Mouse (Mus musculus): ENCODE results near the gene Olfr204. TPM values are rescaled to one million over a fixed set of nuclear protein-coding genes. Genes with fewer than 3 reads are reported as not detected.
"Not testable (repeated sequence)": the region's sequence is repeated elsewhere in the genome, so short reads cannot be mapped to it uniquely, and the experiment has no call there.

Gene Olfr204
- polyA plus RNA-seq, 1 experiment from 2014 or later: not detected

DNA sequence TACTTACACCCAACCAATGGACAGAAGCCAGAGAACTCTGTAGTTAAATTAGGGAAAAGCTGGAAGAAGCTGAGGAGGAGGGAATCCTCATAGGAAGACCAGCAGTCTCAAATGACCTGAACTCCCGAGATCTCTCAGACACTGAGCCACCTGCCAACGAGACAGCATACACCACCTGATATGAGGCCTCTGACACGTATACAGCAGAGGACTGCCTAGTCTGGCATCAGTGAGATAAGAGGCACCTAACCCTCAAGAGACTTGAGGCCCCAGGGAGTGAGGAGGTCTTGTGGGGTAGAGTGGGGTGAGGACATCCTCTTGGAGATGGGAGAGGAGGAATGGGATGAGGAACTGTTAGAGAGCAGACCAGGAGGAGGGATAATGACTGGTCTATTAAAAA lies 37.5 kb downstream of the Olfr204 start:
- Histone ChIP-seq H3K27me3 (ENCODE audit: control insufficient read depth, insufficient read depth, low read length) (no peaks in the 10 kb centered on the region), H3K4me3 (ENCODE audit: low read depth, low read length) (no peak overlapping the region), H3K4me1 (ENCODE audit: control insufficient read depth, insufficient read depth, low read length) (no peaks in the 10 kb centered on the region), H3K9me3 (ENCODE audit: control insufficient read depth, low read length) (no peaks in the 10 kb centered on the region), H3K9ac (replicated peaks; ENCODE audit: low read depth, low read length) (no peak overlapping the region), H3K4me2 (ENCODE audit: low read depth, low read length) (no peak overlapping the region), H3K36me3 (ENCODE audit: control insufficient read depth, insufficient read depth, low read length) (no peaks in the 10 kb centered on the region), H3K27ac (ENCODE audit: low read depth, low read length) (no peak overlapping the region)
- ATAC-seq (ENCODE audit: low read depth): no peak
- WGBS: 85% methylated on average over 3 of the region's 3 CpGs

DNA sequence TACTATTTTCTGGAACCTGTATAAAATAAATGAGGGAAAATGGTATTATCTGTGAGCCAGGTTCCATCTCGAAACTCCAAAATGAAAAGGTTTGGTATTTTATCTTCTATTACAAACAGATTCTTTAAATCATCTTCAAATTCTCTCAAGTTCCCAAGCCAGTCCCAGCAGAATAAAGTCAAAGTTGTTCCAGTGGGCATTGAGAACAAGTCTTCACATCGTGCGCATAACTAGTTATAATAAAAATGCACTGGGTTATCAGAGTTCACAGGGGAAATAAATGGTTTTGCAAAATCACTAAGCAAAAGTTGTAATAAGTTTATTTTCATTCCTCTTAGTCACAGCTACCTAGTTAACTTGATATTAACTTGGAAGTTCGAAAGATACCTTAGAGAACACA lies 45.5 kb downstream of the Olfr204 start, which contains the start of gene Olfr201:
Gene Olfr201, minus strand, starts transcription at position 101 of the 400 bp plus-strand sequence.
- 91% methylated on average over 4 of the region's 4 CpGs for WGBS
- H3K27ac ChIP-seq (ENCODE audit: low read depth, low read length); H3K9me3 ChIP-seq (ENCODE audit: control insufficient read depth, low read length); H3K4me1 ChIP-seq (ENCODE audit: control insufficient read depth, insufficient read depth, low read length); H3K27me3 ChIP-seq (ENCODE audit: control insufficient read depth, insufficient read depth, low read length); H3K9ac ChIP-seq (replicated peaks; ENCODE audit: low read depth, low read length); H3K4me2 ChIP-seq (ENCODE audit: low read depth, low read length); H3K36me3 ChIP-seq (ENCODE audit: control insufficient read depth, insufficient read depth, low read length); ATAC-seq (ENCODE audit: low read depth); H3K4me3 ChIP-seq (ENCODE audit: low read depth, low read length): not testable (repeated sequence)

DNA sequence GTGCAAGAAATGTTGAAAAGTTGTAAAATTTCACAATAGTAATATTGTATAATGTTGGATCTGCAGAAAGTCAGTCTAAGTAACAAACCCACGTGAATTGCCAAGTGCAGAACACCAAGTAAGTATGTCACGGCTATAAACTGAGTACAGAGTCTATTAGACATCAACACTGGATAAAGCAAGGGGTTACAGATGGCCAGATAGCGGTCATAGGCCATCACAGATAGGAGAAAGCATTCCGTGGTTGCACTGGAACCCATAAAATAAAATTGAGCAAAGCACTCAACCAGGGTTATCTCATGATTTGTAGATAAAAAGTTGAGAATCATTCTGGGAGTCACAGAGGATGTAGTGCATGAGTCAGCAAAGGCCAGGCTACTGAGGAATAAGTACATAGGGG lies 49.0 kb downstream of the Olfr204 start:
- not testable (repeated sequence) for H3K9me3 ChIP-seq (ENCODE audit: control insufficient read depth, low read length); H3K27ac ChIP-seq (ENCODE audit: low read depth, low read length); H3K27me3 ChIP-seq (ENCODE audit: control insufficient read depth, insufficient read depth, low read length); ATAC-seq (ENCODE audit: low read depth); H3K4me3 ChIP-seq (ENCODE audit: low read depth, low read length); H3K36me3 ChIP-seq (ENCODE audit: control insufficient read depth, insufficient read depth, low read length); H3K4me1 ChIP-seq (ENCODE audit: control insufficient read depth, insufficient read depth, low read length); H3K9ac ChIP-seq (replicated peaks; ENCODE audit: low read depth, low read length); H3K4me2 ChIP-seq (ENCODE audit: low read depth, low read length)
- 84% methylated on average over 4 of the region's 4 CpGs for WGBS

Other genes with a start within 250 kb of the Olfr204 start
- not detected in 2 replicates for gene Olfr190, start 240.2 kb downstream of the Olfr204 start, polyA plus RNA-seq (2014; fragmentation: Nextera tagmentation; extraction: Ambion mirVana)
- gene Olfr191, start 228.4 kb downstream of the Olfr204 start, polyA plus RNA-seq (2014; fragmentation: Nextera tagmentation; extraction: Ambion mirVana): not detected in 2 replicates
- not detected in 2 replicates for gene Olfr193, start 206.4 kb downstream of the Olfr204 start, polyA plus RNA-seq (2014; fragmentation: Nextera tagmentation; extraction: Ambion mirVana)
- gene Olfr194, start 197.2 kb downstream of the Olfr204 start, polyA plus RNA-seq (2014; fragmentation: Nextera tagmentation; extraction: Ambion mirVana): not detected in 2 replicates
- gene Olfr195, start 171.2 kb downstream of the Olfr204 start, polyA plus RNA-seq (2014; fragmentation: Nextera tagmentation; extraction: Ambion mirVana): not detected in 2 replicates
- gene Olfr196, start 147.8 kb downstream of the Olfr204 start, polyA plus RNA-seq (2014; fragmentation: Nextera tagmentation; extraction: Ambion mirVana): not detected in 2 replicates
- gene Olfr198, start 114.7 kb downstream of the Olfr204 start, polyA plus RNA-seq (2014; fragmentation: Nextera tagmentation; extraction: Ambion mirVana): not detected in 2 replicates
- gene Olfr199, start 98.5 kb downstream of the Olfr204 start, polyA plus RNA-seq (2014; fragmentation: Nextera tagmentation; extraction: Ambion mirVana): not detected in 2 replicates
- not detected in 2 replicates for gene Olfr201, start 45.6 kb downstream of the Olfr204 start, polyA plus RNA-seq (2014; fragmentation: Nextera tagmentation; extraction: Ambion mirVana)
- gene Olfr202, start 31.5 kb downstream of the Olfr204 start, polyA plus RNA-seq (2014; fragmentation: Nextera tagmentation; extraction: Ambion mirVana): not detected in 2 replicates
- not detected in 2 replicates for gene Olfr203, start 19.4 kb downstream of the Olfr204 start, polyA plus RNA-seq (2014; fragmentation: Nextera tagmentation; extraction: Ambion mirVana)
- not detected in 2 replicates for gene Olfr205, start 12.9 kb upstream of the Olfr204 start, polyA plus RNA-seq (2014; fragmentation: Nextera tagmentation; extraction: Ambion mirVana)
- gene Olfr206, start 31.0 kb upstream of the Olfr204 start, polyA plus RNA-seq (2014; fragmentation: Nextera tagmentation; extraction: Ambion mirVana): not detected in 2 replicates
- not detected in 2 replicates for gene Olfr209, start 45.7 kb upstream of the Olfr204 start, polyA plus RNA-seq (2014; fragmentation: Nextera tagmentation; extraction: Ambion mirVana)
- 0.04 TPM in 1 of 2 replicates, not detected in the other for gene Gabrr3, start 89.1 kb upstream of the Olfr204 start, polyA plus RNA-seq (2014; fragmentation: Nextera tagmentation; extraction: Ambion mirVana)
- gene Riox2, start 153.5 kb upstream of the Olfr204 start, polyA plus RNA-seq (2014; fragmentation: Nextera tagmentation; extraction: Ambion mirVana): 12.2 and 12.8 TPM in 2 replicates